Mouse (Mus musculus): ENCODE data around the gene Efcab2. TPM values are rescaled to one million over a fixed set of nuclear protein-coding genes. Genes with fewer than 3 reads are reported as not detected.

Efcab2 gene
- polyA plus RNA-seq (2015; fragmentation: Nextera tagmentation; extraction: Ambion mirVana), result 1.8 and 2.4 TPM in 2 replicates

DNA sequence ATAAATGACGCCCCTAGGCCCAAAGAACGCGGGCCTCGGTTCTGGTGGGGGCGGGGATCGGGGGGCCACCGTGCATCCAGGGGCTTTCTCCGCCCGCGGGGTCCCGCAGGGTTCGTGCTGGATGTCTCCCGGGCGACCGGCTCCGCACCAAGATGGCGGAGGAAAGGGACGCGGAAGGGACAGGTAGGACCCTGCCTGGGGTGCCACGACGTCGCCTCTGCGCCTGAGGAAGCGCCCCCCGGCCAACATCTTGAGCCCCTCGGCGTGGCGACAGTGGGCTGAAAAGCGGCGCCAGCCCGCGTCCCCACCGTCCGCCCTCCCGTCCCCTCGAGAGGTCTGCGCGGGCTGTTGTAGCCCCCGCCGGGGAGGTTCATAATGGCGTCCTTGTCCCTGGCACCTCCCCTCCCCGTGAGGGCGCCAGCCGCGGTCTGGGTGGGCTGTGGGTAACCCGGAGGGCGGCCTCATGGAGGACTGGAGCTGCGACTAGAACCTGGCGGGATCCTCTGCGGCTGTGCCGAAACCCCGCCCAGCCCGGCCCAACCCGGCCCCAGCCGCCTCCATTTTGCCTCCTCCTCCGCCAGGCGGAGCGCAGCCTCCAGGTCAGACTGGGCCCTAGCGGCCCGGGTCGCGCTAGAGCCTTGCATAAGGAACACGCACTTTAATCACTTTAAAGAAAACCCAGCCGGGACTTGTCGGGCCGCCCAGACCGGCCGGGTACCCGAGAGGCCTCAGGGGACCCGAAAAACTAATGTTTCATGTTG lies at the start of gene Efcab2:
Efcab2 (plus strand) TSS at position 135 of the 761 bp plus-strand sequence.
- no peaks in the 10 kb centered on the region for H3K27me3 ChIP-seq
- peak; percentile 91 for ATAC-seq (ENCODE audit: insufficient read depth)
- H3K4me1 ChIP-seq (replicated peaks), result peaks cover 29% of the 10 kb centered on the region
- peak within 1 kb of the TSS; percentile 76 for H3K4me2 ChIP-seq
- WGBS (ENCODE audit: insufficient replicate concordance), result under 1% methylated on average over 70 of the region's 70 CpGs
- H3K4me3 ChIP-seq (replicated peaks), result peak within 1 kb of the TSS; percentile 84
- H3K36me3 ChIP-seq (replicated peaks), result no peaks in the 10 kb centered on the region
- peak within 1 kb of the TSS; percentile 98 for H3K9ac ChIP-seq
- no peaks in the 10 kb centered on the region for H3K9me3 ChIP-seq (replicated peaks)
- peak within 1 kb of the TSS; percentile 98 for H3K27ac ChIP-seq (replicated peaks)

DNA sequence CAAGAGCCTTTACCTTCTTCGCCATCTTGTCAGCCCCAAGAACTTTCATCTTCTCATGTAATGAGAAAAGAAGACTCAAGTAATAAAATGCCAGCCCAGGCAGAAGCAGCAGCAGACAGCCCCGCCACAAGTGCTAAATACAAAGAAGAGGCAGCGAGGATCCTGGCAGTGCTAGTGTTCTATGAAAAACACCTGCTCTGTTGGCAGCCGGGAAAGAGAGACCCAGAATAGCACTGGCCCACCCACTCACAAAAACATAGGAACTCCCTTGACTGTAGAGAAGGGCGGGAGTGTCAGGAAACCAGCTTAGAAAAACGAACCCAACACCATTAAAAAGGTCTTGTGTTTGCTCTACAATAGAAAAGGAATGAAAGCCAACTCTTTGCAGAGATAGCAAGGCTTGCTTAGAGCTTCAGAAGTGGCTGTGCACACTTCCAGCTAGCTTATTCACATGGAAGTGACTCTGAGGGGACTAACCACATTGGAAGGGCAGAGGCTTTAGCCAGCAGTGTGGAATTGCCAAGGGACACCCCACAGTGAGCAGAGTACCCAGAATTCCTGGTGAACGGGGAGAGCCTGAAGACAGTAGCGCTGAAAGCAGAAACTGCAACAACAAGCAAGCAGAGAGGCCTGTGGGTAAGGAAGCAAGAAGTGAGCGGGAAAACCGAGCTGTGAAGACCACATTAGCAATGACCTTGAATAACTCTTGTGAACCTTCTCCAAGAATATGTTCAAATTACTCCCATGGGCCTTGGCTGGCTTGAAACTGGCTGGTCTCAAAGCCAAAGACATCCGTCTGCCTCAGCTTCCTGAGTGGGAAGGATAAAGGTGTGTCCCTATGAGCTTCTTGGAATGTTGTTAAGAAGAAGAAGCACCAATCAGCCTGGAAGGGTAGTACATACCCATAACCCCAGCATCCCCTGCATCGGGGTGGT lies 47.8 kb upstream of the Efcab2 start:
- no peak overlapping the region for H3K4me3 ChIP-seq (replicated peaks)
- no peak overlapping the region for H3K4me2 ChIP-seq
- H3K27ac ChIP-seq (replicated peaks), result no peak overlapping the region
- no peaks in the 10 kb centered on the region for H3K9me3 ChIP-seq (replicated peaks)
- no peaks in the 10 kb centered on the region for H3K36me3 ChIP-seq (replicated peaks)
- 68% methylated on average over 12 of the region's 12 CpGs for WGBS (ENCODE audit: insufficient replicate concordance)
- no peak overlapping the region for H3K9ac ChIP-seq
- no peaks in the 10 kb centered on the region for H3K27me3 ChIP-seq
- no peak for ATAC-seq (ENCODE audit: insufficient read depth)
- H3K4me1 ChIP-seq (replicated peaks), result no peaks in the 10 kb centered on the region

DNA sequence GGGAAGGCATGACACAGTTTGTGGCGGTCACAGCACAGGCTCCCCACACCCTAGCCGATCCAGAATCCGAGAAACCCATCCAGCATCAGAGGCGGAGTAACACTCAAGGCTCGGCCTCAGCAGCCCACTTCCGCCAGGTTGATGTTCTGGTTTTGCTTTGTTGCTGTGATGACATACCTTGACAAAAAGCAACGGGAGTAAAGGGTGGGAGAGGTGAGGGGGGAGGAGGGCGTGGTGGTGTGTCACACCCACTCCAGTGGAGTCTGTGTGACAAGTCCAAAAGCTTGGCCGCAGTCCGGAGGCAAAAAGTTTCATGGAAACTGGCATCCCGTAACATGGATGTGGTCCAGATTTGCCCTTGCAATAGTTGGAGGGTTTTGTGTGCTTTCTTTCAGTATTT lies 45.6 kb upstream of the Efcab2 start:
- Histone ChIP-seq H3K36me3 (replicated peaks) (no peaks in the 10 kb centered on the region), H3K27ac (replicated peaks) (no peak overlapping the region), H3K9ac (no peak overlapping the region), H3K4me2 (no peak overlapping the region), H3K4me3 (replicated peaks) (no peak overlapping the region), H3K4me1 (replicated peaks) (no peaks in the 10 kb centered on the region), H3K27me3 (no peaks in the 10 kb centered on the region), H3K9me3 (replicated peaks) (no peaks in the 10 kb centered on the region)
- WGBS (ENCODE audit: insufficient replicate concordance), result 72% methylated on average over 11 of the region's 11 CpGs
- ATAC-seq (ENCODE audit: insufficient read depth), result no peak

DNA sequence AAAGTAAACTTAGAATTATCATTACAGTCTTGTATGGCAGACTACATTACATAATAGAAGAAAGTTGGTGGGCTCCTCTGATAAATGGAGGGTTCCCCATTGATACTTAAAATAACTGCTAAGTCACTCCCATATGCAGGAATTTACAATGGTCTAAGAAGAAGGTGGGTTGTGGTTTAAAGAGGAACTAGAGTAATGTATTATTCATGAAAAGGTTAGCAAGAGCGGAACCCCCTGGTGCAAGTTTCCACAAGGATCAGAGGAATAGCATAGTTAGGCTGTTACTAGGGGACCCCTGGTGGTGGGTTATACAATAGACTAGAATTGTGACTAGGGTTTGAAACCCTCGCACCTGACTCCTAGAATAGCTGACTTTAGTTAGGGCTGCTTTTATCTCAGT lies 45.2 kb upstream of the Efcab2 start:
- Histone ChIP-seq H3K9ac (no peak overlapping the region), H3K27me3 (no peaks in the 10 kb centered on the region), H3K4me3 (replicated peaks) (no peak overlapping the region), H3K36me3 (replicated peaks) (no peaks in the 10 kb centered on the region), H3K4me1 (replicated peaks) (no peaks in the 10 kb centered on the region), H3K4me2 (no peak overlapping the region), H3K9me3 (replicated peaks) (no peaks in the 10 kb centered on the region), H3K27ac (replicated peaks) (no peak overlapping the region)
- 60% methylated on average over 2 of the region's 2 CpGs for WGBS (ENCODE audit: insufficient replicate concordance)
- ATAC-seq (ENCODE audit: insufficient read depth), result no peak

DNA sequence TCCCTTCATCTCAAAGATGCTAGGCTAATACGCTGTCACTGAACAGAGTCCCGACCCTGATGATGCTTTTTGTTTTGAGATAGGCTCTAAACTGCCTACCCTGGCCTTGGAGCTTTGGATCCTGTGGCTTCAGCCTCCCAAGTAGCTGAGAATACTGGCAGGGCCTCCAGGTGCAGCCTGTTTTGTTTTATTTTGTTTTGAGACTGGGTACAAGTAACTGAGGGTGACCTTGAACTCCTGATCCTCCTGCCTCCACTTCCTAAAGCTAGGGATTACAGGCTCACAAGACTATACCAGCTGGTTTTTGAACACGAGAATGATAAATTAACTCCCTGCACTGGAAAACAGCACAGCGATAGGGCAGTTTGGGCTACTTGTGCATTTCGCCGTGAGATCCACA lies 40.7 kb upstream of the Efcab2 start:
- no peak overlapping the region for H3K4me3 ChIP-seq (replicated peaks)
- 81% methylated on average over 6 of the region's 6 CpGs for WGBS (ENCODE audit: insufficient replicate concordance)
- no peak for ATAC-seq (ENCODE audit: insufficient read depth)
- H3K4me2 ChIP-seq, result no peak overlapping the region
- no peaks in the 10 kb centered on the region for H3K27me3 ChIP-seq
- H3K9me3 ChIP-seq (replicated peaks), result no peaks in the 10 kb centered on the region
- H3K9ac ChIP-seq, result no peak overlapping the region
- no peaks in the 10 kb centered on the region for H3K36me3 ChIP-seq (replicated peaks)
- H3K4me1 ChIP-seq (replicated peaks), result peaks cover 24% of the 10 kb centered on the region
- H3K27ac ChIP-seq (replicated peaks), result no peak overlapping the region

DNA sequence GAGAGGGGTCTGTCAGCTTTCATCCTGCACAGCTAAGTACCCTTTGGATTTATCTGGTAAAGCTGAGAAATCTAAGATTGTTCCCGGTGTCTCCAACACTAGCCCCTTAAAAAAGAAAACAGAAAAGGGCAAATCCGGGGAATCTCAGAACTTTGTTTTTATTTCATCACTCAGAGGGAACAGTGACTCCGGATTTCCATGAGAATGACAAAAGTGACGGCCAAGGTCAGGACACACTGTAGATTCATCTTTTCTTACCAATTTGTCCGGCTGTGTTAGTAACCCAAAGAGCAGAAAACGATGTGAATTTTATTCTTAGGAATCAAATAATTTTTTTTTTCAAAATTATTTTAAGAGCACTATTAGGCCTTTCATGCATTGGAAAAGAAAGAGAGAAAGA lies 37.8 kb upstream of the Efcab2 start:
- H3K9ac ChIP-seq, result peak overlapping the region; percentile 50; the same call in 1 of the 2 replicates
- peak overlapping the region; percentile 85 for H3K27ac ChIP-seq (replicated peaks)
- H3K27me3 ChIP-seq, result no peaks in the 10 kb centered on the region
- no peak overlapping the region; the same call in 1 of the 2 replicates for H3K4me3 ChIP-seq (replicated peaks)
- H3K4me1 ChIP-seq (replicated peaks), result peaks cover 36% of the 10 kb centered on the region
- H3K9me3 ChIP-seq (replicated peaks), result no peaks in the 10 kb centered on the region
- WGBS (ENCODE audit: insufficient replicate concordance), result 74% methylated on average over 6 of the region's 6 CpGs
- H3K36me3 ChIP-seq (replicated peaks), result no peaks in the 10 kb centered on the region
- peak overlapping the region; percentile 82 for H3K4me2 ChIP-seq
- no peak for ATAC-seq (ENCODE audit: insufficient read depth)

DNA sequence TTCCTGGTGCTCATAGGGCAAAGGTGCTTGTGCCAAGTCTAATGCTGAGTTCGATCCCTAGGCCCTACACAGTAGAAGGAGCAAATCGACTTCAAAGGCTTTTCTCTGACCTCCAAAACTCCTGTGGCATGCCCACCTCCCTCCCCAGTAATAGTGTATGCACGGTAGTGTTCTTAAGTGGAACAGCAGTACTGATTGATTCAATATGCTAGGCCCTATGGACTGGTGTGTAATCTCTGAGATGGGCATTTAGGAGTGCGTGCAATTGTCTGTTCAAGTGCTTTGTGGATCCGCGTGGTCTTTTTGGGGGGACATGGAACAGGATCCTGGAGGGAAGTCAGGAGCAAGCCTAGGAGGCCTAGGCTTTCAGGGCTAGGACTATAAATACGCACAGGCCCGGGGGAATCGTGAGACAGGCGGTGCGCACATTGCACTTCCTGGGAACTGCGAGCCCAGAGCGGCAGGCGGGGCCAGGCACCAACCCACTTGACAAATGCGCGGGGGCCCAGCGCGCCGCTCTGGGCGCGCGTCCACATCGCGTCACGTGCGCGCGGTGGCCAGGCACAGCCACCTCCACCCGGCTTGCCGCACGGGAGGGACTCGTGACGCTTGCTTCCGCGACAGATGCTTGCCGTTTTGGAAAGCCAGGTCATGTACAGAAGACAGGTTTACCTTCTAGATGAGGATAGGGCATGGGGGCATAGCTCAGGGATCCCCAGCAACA lies 37.2 kb upstream of the Efcab2 start:
- WGBS (ENCODE audit: insufficient replicate concordance), result 4% methylated on average over 36 of the region's 36 CpGs

DNA sequence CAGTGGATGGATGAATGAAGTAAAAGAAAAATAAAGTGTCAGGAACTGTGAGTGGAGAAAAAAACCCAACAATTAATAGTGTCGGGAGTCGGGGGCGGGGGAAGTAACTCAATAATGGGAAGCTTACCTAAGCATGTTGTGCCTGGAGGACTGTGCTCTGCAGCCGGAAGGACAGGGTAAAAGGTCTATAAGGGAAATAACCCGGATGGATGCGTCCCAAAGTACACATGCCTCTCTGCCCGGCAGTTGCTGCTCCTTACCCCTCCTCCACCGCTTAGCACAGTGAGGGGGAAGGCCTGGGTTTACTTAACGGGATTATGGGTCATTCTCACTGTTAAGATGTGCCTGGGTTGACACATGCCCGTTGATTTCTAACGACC lies 36.6 kb upstream of the Efcab2 start:
- H3K4me1 ChIP-seq (replicated peaks), result peaks cover 42% of the 10 kb centered on the region
- H3K4me3 ChIP-seq (replicated peaks), result peak overlapping the region; percentile 63
- no peaks in the 10 kb centered on the region for H3K36me3 ChIP-seq (replicated peaks)
- no peaks in the 10 kb centered on the region for H3K27me3 ChIP-seq
- WGBS (ENCODE audit: insufficient replicate concordance), result 0% methylated on average over 11 of the region's 11 CpGs
- no peaks in the 10 kb centered on the region for H3K9me3 ChIP-seq (replicated peaks)
- H3K9ac ChIP-seq, result peak overlapping the region; percentile 50
- H3K27ac ChIP-seq (replicated peaks), result peak overlapping the region; percentile 85
- peak overlapping the region; percentile 82 for H3K4me2 ChIP-seq
- peak; percentile 84 for ATAC-seq (ENCODE audit: insufficient read depth)

More for the DNA sequence above, 37.2 kb upstream of the Efcab2 start:
- peak overlapping the region; percentile 63 for H3K4me3 ChIP-seq (replicated peaks)
- H3K9ac ChIP-seq, result peak overlapping the region; percentile 50
- ATAC-seq (ENCODE audit: insufficient read depth), result peak; percentile 96
- H3K4me1 ChIP-seq (replicated peaks), result peaks cover 42% of the 10 kb centered on the region
- no peaks in the 10 kb centered on the region for H3K27me3 ChIP-seq
- H3K36me3 ChIP-seq (replicated peaks), result no peaks in the 10 kb centered on the region
- H3K4me2 ChIP-seq, result peak overlapping the region; percentile 82
- peak overlapping the region; percentile 85 for H3K27ac ChIP-seq (replicated peaks)
- H3K9me3 ChIP-seq (replicated peaks), result no peaks in the 10 kb centered on the region

DNA sequence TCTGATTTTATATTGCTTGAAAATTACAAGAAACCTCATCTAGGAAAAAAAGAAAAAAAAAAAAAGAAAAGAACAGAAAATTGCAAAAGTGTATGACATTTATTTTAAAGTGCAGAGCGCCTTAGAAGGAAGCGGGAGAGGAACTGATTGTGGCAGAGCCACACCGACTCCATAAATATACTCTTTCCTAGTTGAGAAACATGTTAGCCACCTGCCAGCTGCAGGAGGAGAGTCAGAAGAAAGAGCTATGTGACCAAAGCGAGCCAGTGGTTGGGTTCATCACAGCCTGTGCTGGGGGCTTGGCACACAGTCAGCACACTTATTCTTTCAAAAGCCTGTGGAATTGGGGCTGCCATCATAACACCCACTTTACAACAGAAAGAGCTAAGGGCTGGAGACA lies 33.2 kb upstream of the Efcab2 start:
- ATAC-seq (ENCODE audit: insufficient read depth), result no peak

DNA sequence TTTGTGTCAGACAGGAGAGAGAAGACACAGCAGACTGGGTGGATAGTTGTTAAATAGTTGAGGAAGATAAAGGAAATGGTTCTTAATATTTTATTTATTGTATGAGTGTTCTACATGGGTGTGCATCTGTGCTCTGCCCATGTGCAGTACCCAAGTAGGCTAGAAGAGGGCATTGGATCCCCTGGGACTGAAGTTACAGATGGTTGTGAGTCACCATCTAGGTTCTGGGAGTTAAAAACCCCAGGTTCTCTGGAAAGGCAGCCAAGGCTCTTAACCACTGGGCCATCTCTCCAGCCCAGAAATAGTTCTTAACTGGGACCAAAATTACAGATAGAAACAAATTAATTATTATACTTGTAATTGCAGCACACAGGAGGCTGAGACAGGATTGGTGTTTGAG lies 30.5 kb upstream of the Efcab2 start:
- Histone ChIP-seq H3K27ac (replicated peaks) (no peak overlapping the region), H3K4me2 (no peak overlapping the region), H3K27me3 (no peaks in the 10 kb centered on the region), H3K9ac (no peak overlapping the region), H3K4me3 (replicated peaks) (no peak overlapping the region), H3K9me3 (replicated peaks) (no peaks in the 10 kb centered on the region), H3K4me1 (replicated peaks) (peaks cover 36% of the 10 kb centered on the region), H3K36me3 (replicated peaks) (no peaks in the 10 kb centered on the region)
- no peak for ATAC-seq (ENCODE audit: insufficient read depth)

More for the DNA sequence above, 33.2 kb upstream of the Efcab2 start:
- H3K9me3 ChIP-seq (replicated peaks), result no peaks in the 10 kb centered on the region
- no peak overlapping the region for H3K4me2 ChIP-seq
- WGBS (ENCODE audit: insufficient replicate concordance), result 62% methylated on average over 4 of the region's 4 CpGs
- no peak overlapping the region for H3K4me3 ChIP-seq (replicated peaks)
- H3K9ac ChIP-seq, result no peak overlapping the region
- H3K27me3 ChIP-seq, result no peaks in the 10 kb centered on the region
- H3K27ac ChIP-seq (replicated peaks), result no peak overlapping the region
- peaks cover 53% of the 10 kb centered on the region for H3K4me1 ChIP-seq (replicated peaks)
- no peaks in the 10 kb centered on the region for H3K36me3 ChIP-seq (replicated peaks)

DNA sequence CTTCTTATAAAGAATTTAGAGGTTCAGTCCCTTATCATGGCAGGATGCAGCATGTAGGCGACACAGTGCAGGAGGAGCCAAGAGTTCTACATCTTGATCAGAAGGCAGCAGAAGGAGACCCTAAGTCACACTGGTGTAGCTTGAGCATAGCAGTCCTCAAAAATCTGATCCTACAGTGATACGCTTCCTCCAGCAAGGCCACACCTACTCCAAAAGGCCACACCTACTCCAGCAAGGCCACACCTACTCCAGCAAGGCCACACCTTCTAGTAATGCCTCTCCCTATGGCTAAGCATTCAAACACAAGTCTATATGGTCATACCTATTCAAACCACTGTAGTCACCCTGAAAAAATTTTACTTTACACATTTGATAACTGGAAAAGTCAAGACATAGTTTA lies 29.8 kb upstream of the Efcab2 start:
- Histone ChIP-seq H3K4me1 (replicated peaks) (peaks cover 33% of the 10 kb centered on the region), H3K9me3 (replicated peaks) (no peaks in the 10 kb centered on the region), H3K27ac (replicated peaks) (no peak overlapping the region), H3K9ac (no peak overlapping the region), H3K4me3 (replicated peaks) (no peak overlapping the region), H3K27me3 (no peaks in the 10 kb centered on the region), H3K4me2 (no peak overlapping the region), H3K36me3 (replicated peaks) (no peaks in the 10 kb centered on the region)
- peak; percentile 58 for ATAC-seq (ENCODE audit: insufficient read depth)
- 44% methylated on average over 2 of the region's 2 CpGs for WGBS (ENCODE audit: insufficient replicate concordance)

All from liver, embryonic 15.5 days (tissue).